Mouse (Mus musculus): ENCODE measurements at regions not wholly inside any gene's neighbourhood (a gene's known extent, or its start where the extent isn't known, plus 50 kb on each side); places are given as distances from the start of the nearest gene placed in this dataset.

- Histone ChIP-seq H3K9me3 (ENCODE audit: control insufficient read depth, insufficient read depth, low read depth, low read length) (no peaks in the 10 kb centered on the region), H3K4me3 (ENCODE audit: insufficient read depth in 1 of 2, low read depth in 1 of 2, low read length in 2 of 2, poor library complexity in 1 of 2, severe bottlenecking in 1 of 2) (no peak overlapping the region), H3K36me3 (ENCODE audit: control insufficient read depth, insufficient read depth, low read length, poor library complexity, severe bottlenecking) (no peaks in the 10 kb centered on the region), H3K27ac (ENCODE audit: insufficient read depth, low read depth, low read length, poor library complexity, severe bottlenecking) (no peak overlapping the region), H3K4me1 (ENCODE audit: control insufficient read depth in 2 of 2, insufficient read depth in 2 of 2, low read length in 2 of 2, poor library complexity in 1 of 2) (no peaks in the 10 kb centered on the region), H3K9ac (ENCODE audit: insufficient read depth, low read depth, low read length, poor library complexity, severe bottlenecking) (no peak overlapping the region)
- TF ChIP-seq ZNF384 (IDR thresholded peaks at IDR 0.05; ENCODE audit: low read depth, low read length) (no peak), ZC3H11A (IDR thresholded peaks at IDR 0.05; ENCODE audit: borderline replicate concordance, low read depth, low read length) (no peak), CHD2 (IDR thresholded peaks at IDR 0.05; ENCODE audit: low read depth, low read length) (no peak), HCFC1 (IDR thresholded peaks at IDR 0.05; ENCODE audit: borderline replicate concordance, insufficient read depth, low read length) (no peak), MAFK (IDR thresholded peaks at IDR 0.05; ENCODE audit: insufficient read depth, low read depth, low read length) (no peak)
- in situ Hi-C loops (cut with MboI; ENCODE audit: low sequenced_read_pairs in 2 of 2, unreplicated experiment in 2 of 2) = no loop called here
- no peak for DNase-seq (ENCODE audit: low read depth, low spot score)
These were observed 64.0 kb upstream of the Gm9747 start for GRCm38 (mm10) chr1:82168949-82169348.

DNA sequence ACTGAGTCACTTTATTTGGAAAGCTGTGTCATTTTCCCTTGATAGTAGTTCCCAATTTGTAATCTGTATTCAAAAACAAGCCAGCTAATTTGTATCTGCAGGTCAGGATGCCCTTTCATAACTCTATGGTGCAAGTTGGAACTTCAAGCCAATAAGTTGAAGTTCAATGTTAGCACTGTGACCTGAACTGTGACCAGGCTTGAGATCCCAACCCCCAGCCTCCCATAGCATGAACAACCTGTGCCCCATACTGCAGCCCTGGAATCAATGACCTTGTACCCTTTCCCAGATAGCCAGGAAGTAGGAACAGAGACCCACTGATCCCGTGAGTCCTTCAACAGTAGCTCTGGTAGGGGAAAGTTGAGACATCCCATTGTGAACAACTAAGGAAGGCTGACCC lies 52.5 kb upstream of the Gm9747 start:
- no peak for TF ChIP-seq HCFC1 (IDR thresholded peaks at IDR 0.05; ENCODE audit: borderline replicate concordance, insufficient read depth, low read length)
- no peak for TF ChIP-seq CHD2 (IDR thresholded peaks at IDR 0.05; ENCODE audit: low read depth, low read length)
- no peak for TF ChIP-seq ZC3H11A (IDR thresholded peaks at IDR 0.05; ENCODE audit: borderline replicate concordance, low read depth, low read length)
- no peak for TF ChIP-seq MAFK (IDR thresholded peaks at IDR 0.05; ENCODE audit: insufficient read depth, low read depth, low read length)
- TF ChIP-seq ZNF384 (IDR thresholded peaks at IDR 0.05; ENCODE audit: low read depth, low read length) = no peak
- no peaks in the 10 kb centered on the region for H3K36me3 ChIP-seq (ENCODE audit: control insufficient read depth, insufficient read depth, low read length, poor library complexity, severe bottlenecking)
- in situ Hi-C loops (cut with MboI; ENCODE audit: low sequenced_read_pairs in 2 of 2, unreplicated experiment in 2 of 2) = no loop called here

More for the DNA sequence above, 52.5 kb upstream of the Gm9747 start:
- H3K4me1 ChIP-seq (ENCODE audit: control insufficient read depth in 2 of 2, insufficient read depth in 2 of 2, low read length in 2 of 2, poor library complexity in 1 of 2) = no peaks in the 10 kb centered on the region
- H3K9ac ChIP-seq (ENCODE audit: insufficient read depth, low read depth, low read length, poor library complexity, severe bottlenecking) = no peak overlapping the region
- H3K27ac ChIP-seq (ENCODE audit: insufficient read depth, low read depth, low read length, poor library complexity, severe bottlenecking) = no peak overlapping the region
- no peak for DNase-seq (ENCODE audit: low read depth, low spot score)
- H3K9me3 ChIP-seq (ENCODE audit: control insufficient read depth, insufficient read depth, low read depth, low read length) = no peaks in the 10 kb centered on the region
- H3K4me3 ChIP-seq (ENCODE audit: insufficient read depth in 1 of 2, low read depth in 1 of 2, low read length in 2 of 2, poor library complexity in 1 of 2, severe bottlenecking in 1 of 2) = no peak overlapping the region
